Mouse (Mus musculus) MEL (cell line): ENCODE results near the gene Zfp382. TPM values are rescaled to one million over a fixed set of nuclear protein-coding genes. Genes with fewer than 3 reads are reported as not detected.

Experiments used
- DNase-seq: peaks from one replicate; pipeline ENCODE4 v3.0.0; 2011; ENCODE audit warnings: low read depth, low spot score
- H3K27ac ChIP-seq: 2 replicates; pipeline ENCODE4 v1.5.1; 2012; ENCODE audit warnings: low read depth, mild to moderate bottlenecking, control low read depth, low read length, moderate library complexity; ENCODE audit not compliant: control insufficient read depth
- H3K27me3 ChIP-seq, 2 experiments: fragments of 150-350 bp in 1 of 2; sonication (generic) in 1 of 2; 2 replicates each; pipeline ENCODE4 v1.6.1; 2012; ENCODE audit warnings: low read length in 2 of 2, mild to moderate bottlenecking in 2 of 2, improper control_type of control experiment in 1 of 2, moderate library complexity in 1 of 2; ENCODE audit not compliant: insufficient read depth in 2 of 2, control insufficient read depth in 1 of 2
- H3K36me3 ChIP-seq, 2 experiments: 2 replicates each; pipeline ENCODE4 v1.6.1; 2012 to 2014; ENCODE audit warnings: low read length in 2 of 2, improper control_type of control experiment in 1 of 2, inconsistent platforms in 1 of 2, mild to moderate bottlenecking in 1 of 2; ENCODE audit not compliant: insufficient read depth in 2 of 2, control insufficient read depth in 1 of 2
- H3K4me1 ChIP-seq, 2 experiments: fragments of 150-350 bp in 1 of 2; sonication (generic) in 1 of 2; 2 replicates each; pipeline ENCODE4 v1.6.1; 2012; ENCODE audit warnings: low read length in 2 of 2, improper control_type of control experiment in 1 of 2, mild to moderate bottlenecking in 1 of 2; ENCODE audit not compliant: insufficient read depth in 2 of 2, control insufficient read depth in 1 of 2
- H3K4me3 ChIP-seq, 2 experiments: fragments of 150-350 bp in 1 of 2; sonication (generic) in 1 of 2; 2 replicates each; pipeline ENCODE4 v1.5.1; 2012; ENCODE audit warnings: low read depth in 2 of 2, low read length in 2 of 2, mild to moderate bottlenecking in 2 of 2, moderate library complexity in 2 of 2, control low read depth in 1 of 2, improper control_type of control experiment in 1 of 2; ENCODE audit not compliant: control insufficient read depth in 1 of 2, insufficient read depth in 1 of 2
- H3K79me2 ChIP-seq: 2 replicates; pipeline ENCODE4 v1.6.1; 2012; ENCODE audit warnings: mild to moderate bottlenecking, low read length, moderate library complexity; ENCODE audit not compliant: control insufficient read depth, poor library complexity, insufficient read depth
- H3K9ac ChIP-seq: 2 replicates; pipeline ENCODE4 v1.6.1; 2012; ENCODE audit warnings: low read depth, mild to moderate bottlenecking, control low read depth, low read length, moderate library complexity; ENCODE audit not compliant: control insufficient read depth, poor library complexity, severe bottlenecking
- H3K9me3 ChIP-seq: fragments of 150-350 bp; sonication (generic); replicated peaks from 2 replicates; pipeline ENCODE4 v1.6.1; 2012; ENCODE audit warnings: mild to moderate bottlenecking, low read length, improper control_type of control experiment, moderate library complexity; ENCODE audit not compliant: insufficient read depth
- CHD1 ChIP-seq: IDR thresholded peaks from 2 replicates; pipeline ENCODE4 v1.6.1; 2012; ENCODE audit warnings: low read depth, mild to moderate bottlenecking, inconsistent platforms, low read length, improper control_type of control experiment
- CHD2 ChIP-seq: IDR thresholded peaks from 2 replicates; pipeline ENCODE4 v1.6.1; 2011; ENCODE audit warnings: low read length, improper control_type of control experiment
- CTCF ChIP-seq, 3 experiments: IDR thresholded peaks in 2 of 3; conservative IDR thresholded peaks in 1 of 3; 2 replicates each; pipeline ENCODE4 v1.5.1; 2011 to 2012; ENCODE audit warnings: low read length in 3 of 3, low read depth in 2 of 3, mild to moderate bottlenecking in 2 of 3, improper control_type of control experiment in 1 of 3, inconsistent platforms in 1 of 3, mixed read lengths in 1 of 3, moderate library complexity in 1 of 3; ENCODE audit not compliant: control insufficient read depth in 1 of 3, insufficient read depth in 1 of 3, poor library complexity in 1 of 3, severe bottlenecking in 1 of 3
- EP300 ChIP-seq, 2 experiments: IDR thresholded peaks; 2 replicates each; pipeline ENCODE4 v1.6.1; 2011; ENCODE audit warnings: improper control_type of control experiment in 2 of 2, low read length in 2 of 2, low read depth in 1 of 2, mild to moderate bottlenecking in 1 of 2
- GATA1 ChIP-seq: IDR thresholded peaks from 2 replicates; pipeline ENCODE4 v1.6.1; 2011; ENCODE audit warnings: low read depth, low read length, improper control_type of control experiment
- HCFC1 ChIP-seq: IDR thresholded peaks from 2 replicates; pipeline ENCODE4 v1.6.1; 2012; ENCODE audit warnings: low read depth, mild to moderate bottlenecking, inconsistent platforms, low read length, improper control_type of control experiment, moderate library complexity
- JUND ChIP-seq: IDR thresholded peaks from 2 replicates; pipeline ENCODE4 v1.6.1; 2011; ENCODE audit warnings: low read depth, mild to moderate bottlenecking, improper control_type of control experiment, low read length
- MEF2A ChIP-seq: IDR thresholded peaks from 2 replicates; pipeline ENCODE4 v1.6.1; 2014; ENCODE audit warnings: low read depth, mild to moderate bottlenecking, inconsistent platforms, low read length, improper control_type of control experiment; ENCODE audit not compliant: poor library complexity, insufficient replicate concordance, severe bottlenecking; ENCODE audit errors: extremely low read depth
- MXI1 ChIP-seq: IDR thresholded peaks from 2 replicates; pipeline ENCODE4 v1.6.1; 2011; ENCODE audit warnings: mild to moderate bottlenecking, low read depth, low read length, improper control_type of control experiment
- MYB ChIP-seq: IDR thresholded peaks from 2 replicates; pipeline ENCODE4 v1.6.1; 2011; ENCODE audit warnings: mild to moderate bottlenecking, low read depth, low read length, improper control_type of control experiment
- NRF1 ChIP-seq: IDR thresholded peaks from 2 replicates; pipeline ENCODE4 v1.6.1; 2014; ENCODE audit warnings: low read depth, mild to moderate bottlenecking, inconsistent platforms, low read length, improper control_type of control experiment, moderate library complexity; ENCODE audit not compliant: poor library complexity, insufficient read depth, severe bottlenecking
- RAD21 ChIP-seq: IDR thresholded peaks from 2 replicates; pipeline ENCODE4 v1.6.1; 2011; ENCODE audit warnings: mild to moderate bottlenecking, low read depth, low read length, improper control_type of control experiment
- TCF12 ChIP-seq: IDR thresholded peaks from 2 replicates; pipeline ENCODE4 v1.6.1; 2014; ENCODE audit warnings: low read depth, mild to moderate bottlenecking, inconsistent platforms, low read length, improper control_type of control experiment, moderate library complexity
- UBTF ChIP-seq: IDR thresholded peaks from 2 replicates; pipeline ENCODE4 v1.6.1; 2012; ENCODE audit warnings: low read depth, mild to moderate bottlenecking, inconsistent platforms, low read length, improper control_type of control experiment, moderate library complexity, borderline replicate concordance; ENCODE audit not compliant: insufficient read depth
- USF1 ChIP-seq: IDR thresholded peaks from 2 replicates; pipeline ENCODE4 v1.6.1; 2014; ENCODE audit warnings: low read depth, mild to moderate bottlenecking, inconsistent platforms, low read length, improper control_type of control experiment, moderate library complexity
- ZC3H11A ChIP-seq: IDR thresholded peaks from 2 replicates; pipeline ENCODE4 v1.6.1; 2012; ENCODE audit warnings: low read depth, mild to moderate bottlenecking, inconsistent platforms, low read length, improper control_type of control experiment
- ZKSCAN1 ChIP-seq: IDR thresholded peaks from 2 replicates; pipeline ENCODE4 v1.6.1; 2012; ENCODE audit warnings: low read depth, mild to moderate bottlenecking, inconsistent platforms, low read length, improper control_type of control experiment, moderate library complexity
- polyA plus RNA-seq, 2 experiments: library from polyadenylated mRNA; stranded (reverse) in 1 of 2; unstranded in 1 of 2; fragments of >175 nt in 1 of 2; fragments of >200 nt in 1 of 2; gene quantifications; 2 replicates each; pipeline versions ENCODE4 v1.2.1 to v1.2.4; 2012; ENCODE audit warnings: low replicate concordance in 2 of 2, low read depth in 1 of 2; ENCODE audit not compliant: insufficient read length in 2 of 2, insufficient read depth in 1 of 2, missing spikeins in 1 of 2
- total RNA-seq: library from RNA; depleted of rRNA; stranded (reverse); fragments of 300-350 nt; gene quantifications from 2 replicates; pipeline ENCODE4 v1.2.3, GENCODE M21; 2012

Gene Zfp382
- total and polyA plus RNA-seq, 3 experiments: 3.9 to 7.1 TPM; not detected in 1

DNA sequence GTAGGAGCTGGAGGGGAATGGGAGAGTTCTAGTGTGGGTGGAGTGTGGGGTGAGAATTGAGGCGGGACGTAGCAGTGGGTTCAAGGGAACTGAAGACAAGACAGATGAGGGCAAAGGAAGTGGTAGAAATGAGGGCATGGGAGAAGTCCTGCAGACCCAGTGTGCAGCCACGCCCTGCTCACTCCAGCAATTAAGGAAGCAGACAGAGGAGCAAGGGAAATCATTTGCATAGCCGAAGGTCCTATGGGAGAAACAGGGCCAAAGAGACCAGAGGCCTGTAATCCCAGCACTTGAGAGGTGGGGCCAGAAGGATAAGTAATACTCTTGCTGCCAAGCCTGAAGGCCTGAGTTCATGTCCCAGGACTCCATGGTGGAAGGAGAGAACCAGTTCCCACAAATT is 10.7 kb downstream of the Zfp382 start:
- no peak overlapping the region for H3K27ac ChIP-seq
- peaks cover 2 to 11% of the 10 kb centered on the region in 2 experiments; a peak in 3 of 4 replicates for H3K36me3 ChIP-seq
- no peak for TF ChIP-seq CTCF (IDR thresholded peaks at IDR 0.05 in 2 of 3, conservative IDR thresholded peaks at IDR 0.05 in 1 of 3; ENCODE audit: control insufficient read depth in 1 of 3, insufficient read depth in 1 of 3, low read depth in 2 of 3, low read length in 3 of 3, poor library complexity in 1 of 3, severe bottlenecking in 1 of 3)
- TF ChIP-seq CHD1: no peak
- no peak for TF ChIP-seq CHD2
- TF ChIP-seq UBTF: no peak
- no peak for TF ChIP-seq MXI1
- no peak for TF ChIP-seq USF1
- TF ChIP-seq MYB: no peak
- TF ChIP-seq EP300 (IDR thresholded peaks at IDR 0.05; ENCODE audit: low read depth in 1 of 2, low read length in 2 of 2): no peak
- no peak for TF ChIP-seq ZC3H11A
- TF ChIP-seq, all 39 proteins: peak for 0
- Histone ChIP-seq H3K9me3 (no peaks in the 10 kb centered on the region), H3K9ac (no peak overlapping the region), H3K4me3 (no peak overlapping the region), H3K79me2 (no peaks in the 10 kb centered on the region), H3K27me3 (no peaks in the 10 kb centered on the region), H3K4me1 (peaks cover 0 to 6% of the 10 kb centered on the region in 2 experiments; a peak in 1 of 4 replicates)
- DNase-seq: no peak

DNA sequence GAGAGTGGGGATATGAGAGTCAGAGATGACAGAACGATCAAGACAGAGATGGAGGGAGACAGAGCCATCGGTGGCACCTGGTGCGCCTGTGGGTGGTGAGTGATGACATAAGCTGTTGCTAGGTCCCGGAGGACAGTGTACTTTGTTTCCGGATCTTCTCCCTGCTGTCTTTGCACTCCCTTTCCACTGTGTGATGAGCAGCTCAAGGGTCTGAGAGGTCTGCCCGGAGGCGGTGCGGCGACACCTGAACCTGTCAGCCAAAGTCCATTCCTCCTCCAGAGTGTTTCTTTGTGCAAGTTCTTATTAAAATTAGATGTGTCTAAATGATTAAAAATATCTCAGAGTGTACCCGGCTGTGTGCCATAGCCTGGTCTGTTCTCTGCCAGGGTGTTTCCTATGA is 15.1 kb downstream of the Zfp382 start:
- DNase-seq: no peak
- Histone ChIP-seq H3K27me3 (no peaks in the 10 kb centered on the region), H3K4me3 (no peak overlapping the region), H3K27ac (no peak overlapping the region), H3K9ac (no peak overlapping the region), H3K9me3 (no peaks in the 10 kb centered on the region), H3K4me1 (no peaks in the 10 kb centered on the region), H3K36me3 (peaks cover 0 to 5% of the 10 kb centered on the region in 2 experiments; a peak in 2 of 4 replicates), H3K79me2 (no peaks in the 10 kb centered on the region)
- TF ChIP-seq HCFC1: no peak
- no peak for TF ChIP-seq CHD1
- TF ChIP-seq NRF1: no peak
- TF ChIP-seq TCF12: no peak
- TF ChIP-seq MEF2A: no peak
- no peak for TF ChIP-seq JUND
- TF ChIP-seq ZKSCAN1: no peak
- TF ChIP-seq GATA1: no peak
- TF ChIP-seq RAD21: no peak
